Mouse (Mus musculus): Measurements from ENCODE around the gene Urm1.

DNA sequence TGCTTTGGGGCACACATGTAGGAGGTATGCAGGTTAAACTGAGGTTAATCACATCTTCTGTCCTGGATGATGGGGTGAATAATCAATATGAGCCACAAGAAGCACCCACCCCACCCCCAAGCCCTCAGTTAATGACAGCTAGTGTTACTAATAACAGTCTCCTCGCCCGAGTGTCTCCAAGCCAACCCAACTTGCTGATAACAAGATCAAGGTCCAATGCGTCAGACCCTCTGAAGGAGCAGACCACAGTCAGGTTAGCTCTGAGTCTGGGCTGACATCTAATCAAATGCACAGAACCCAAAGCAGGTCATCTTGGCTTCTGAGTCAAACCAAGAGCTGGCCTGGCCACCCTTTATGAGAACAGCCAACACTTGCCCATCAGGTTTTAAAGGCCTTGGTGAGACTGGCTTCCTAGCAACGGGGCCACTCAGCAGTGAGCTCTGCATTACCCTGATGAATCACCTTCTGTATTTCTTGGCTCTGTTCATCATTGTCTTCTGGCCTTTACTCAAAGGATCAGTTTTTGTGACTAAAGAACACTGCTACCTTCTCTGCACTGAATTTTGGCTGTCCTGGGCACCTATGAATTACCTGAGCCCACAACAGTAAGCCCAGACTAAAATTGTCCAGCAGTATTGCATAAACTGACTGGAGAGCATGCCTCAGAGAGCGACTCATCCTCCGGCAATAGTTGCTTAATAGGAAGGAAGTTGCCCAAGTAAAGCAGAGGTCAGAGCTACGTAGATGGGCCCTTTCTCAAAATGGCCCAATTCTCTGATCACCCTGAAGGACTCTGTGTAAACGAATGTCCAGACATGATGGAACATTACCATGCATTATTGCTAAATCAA lies 48.0 kb upstream of the Urm1 start:
- no peak for TF ChIP-seq CTCF (IDR thresholded peaks at IDR 0.05; ENCODE audit: control insufficient read depth, insufficient read depth, low read length)
- no peak for TF ChIP-seq POLR2A (IDR thresholded peaks at IDR 0.05; ENCODE audit: borderline replicate concordance, control insufficient read depth, low read depth, low read length)
